Mouse (Mus musculus) thymus, postnatal 14 days (tissue): ENCODE data around the gene Hoxd9.

Experiments
- DNase-seq: peaks from one replicate; pipeline ENCODE4 v3.0.0; 2021

Gene Hoxd9

DNA sequence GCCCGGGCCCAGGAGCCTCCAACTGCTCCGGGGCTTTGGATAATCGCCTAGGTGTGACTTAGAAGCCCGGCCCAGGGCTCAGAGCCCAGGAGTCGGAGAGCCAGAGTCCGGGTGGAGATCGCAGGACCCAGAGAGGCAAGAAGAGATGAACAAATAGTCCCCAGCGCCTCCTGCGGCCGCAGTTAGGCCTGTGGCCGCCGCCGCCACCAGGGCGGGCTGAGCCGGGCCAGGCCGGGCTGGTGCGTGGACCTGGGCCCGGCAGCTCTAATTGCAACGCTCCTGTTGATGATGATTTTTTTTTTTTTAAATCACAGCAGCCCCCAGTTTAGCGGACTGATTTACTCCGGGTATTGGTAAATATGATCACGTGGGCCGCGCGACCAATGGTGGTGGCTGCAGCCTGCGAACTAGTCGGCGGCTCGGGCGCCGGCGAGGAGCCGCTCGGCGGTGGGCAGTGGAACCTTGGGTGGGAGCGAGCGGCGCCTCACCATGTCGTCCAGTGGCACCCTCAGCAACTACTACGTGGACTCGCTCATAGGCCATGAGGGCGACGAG is at the start of gene Hoxd9:
Gene Hoxd9 (plus strand): TSS at position 161 of the 555 bp plus-strand sequence.
- no peak for DNase-seq

DNA sequence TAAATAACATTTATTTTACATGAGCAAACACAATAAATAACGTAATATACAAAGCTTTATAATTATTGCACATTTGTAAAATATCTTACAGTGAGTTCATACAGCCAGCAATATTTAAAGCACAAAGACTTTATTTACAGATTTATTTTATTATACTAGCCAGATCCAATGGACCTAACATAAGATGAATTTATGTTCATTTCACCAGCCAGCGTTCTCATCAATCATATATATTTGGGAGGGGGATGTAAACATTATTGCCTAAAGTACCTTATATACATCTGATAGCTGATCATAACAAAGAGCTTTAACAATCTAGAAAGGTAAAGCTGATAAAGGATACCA is 44.6 kb upstream of the Hoxd9 start:
- DNase-seq: no peak

DNA sequence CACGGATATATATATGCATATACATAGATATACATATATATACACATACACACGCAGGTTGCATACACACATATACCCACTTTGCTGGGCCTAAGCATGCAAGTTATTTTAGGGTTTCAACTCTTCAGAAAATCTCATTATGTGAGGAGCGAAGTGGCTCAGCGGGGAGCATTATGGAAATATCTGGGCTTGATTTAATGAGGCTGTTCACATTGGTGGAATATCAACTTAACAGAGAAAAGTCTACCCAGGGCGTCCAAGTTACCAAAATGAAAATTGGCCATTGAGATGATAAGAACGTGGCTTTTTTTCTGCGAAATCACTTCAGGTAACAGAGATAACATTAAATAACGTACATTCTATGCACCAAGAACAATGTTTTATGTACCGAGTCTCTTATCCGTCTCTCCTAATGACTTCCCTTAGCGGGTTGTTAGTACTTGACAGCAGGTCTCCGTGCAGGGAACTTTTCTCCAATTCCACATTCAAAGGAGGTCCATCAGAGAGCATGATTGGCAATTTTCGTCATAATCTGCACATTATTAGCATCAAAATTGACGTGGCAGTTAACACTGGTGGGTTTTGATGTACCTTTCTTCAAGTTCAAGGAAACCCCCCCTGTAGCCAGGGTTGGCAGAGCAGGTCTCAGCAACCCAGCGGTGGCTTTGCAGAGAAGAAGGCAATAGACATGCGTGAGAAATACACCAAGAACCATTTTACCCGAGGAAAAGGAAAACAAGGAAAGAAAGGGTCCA is 43.6 kb upstream of the Hoxd9 start:
- no peak for DNase-seq

DNA sequence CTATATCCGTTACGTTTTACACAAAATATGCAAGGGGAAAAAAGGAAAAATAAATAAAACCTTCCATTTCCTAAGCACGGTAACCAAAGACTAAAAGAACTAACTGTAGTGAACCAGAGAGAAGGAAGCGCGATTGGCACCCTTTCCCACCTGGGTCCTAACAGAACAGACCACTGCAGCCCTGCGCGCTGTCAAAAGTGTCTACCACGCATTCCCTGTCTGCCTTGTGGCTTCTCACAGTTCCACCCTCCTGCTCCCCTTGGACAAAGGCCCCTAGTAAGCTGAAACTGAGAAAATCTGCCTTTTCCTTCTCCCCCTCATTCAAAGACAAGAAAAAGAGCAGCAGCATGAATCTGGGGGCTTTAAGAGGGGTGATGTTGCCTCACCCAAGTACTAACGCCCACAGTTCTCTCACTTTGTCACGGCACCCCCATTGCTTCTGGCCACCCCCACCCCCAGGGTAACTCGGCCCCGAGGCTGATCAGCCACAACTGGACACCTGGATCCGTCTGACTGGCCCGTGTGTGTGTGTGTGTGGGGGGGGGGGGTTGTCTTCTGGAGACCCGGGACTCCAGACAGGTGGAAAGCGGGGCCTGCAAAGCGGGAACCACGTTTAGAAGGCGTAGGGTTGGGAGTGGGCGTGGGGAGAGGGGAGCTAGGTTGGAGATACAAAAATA is 42.6 kb upstream of the Hoxd9 start:
- no peak for DNase-seq

DNA sequence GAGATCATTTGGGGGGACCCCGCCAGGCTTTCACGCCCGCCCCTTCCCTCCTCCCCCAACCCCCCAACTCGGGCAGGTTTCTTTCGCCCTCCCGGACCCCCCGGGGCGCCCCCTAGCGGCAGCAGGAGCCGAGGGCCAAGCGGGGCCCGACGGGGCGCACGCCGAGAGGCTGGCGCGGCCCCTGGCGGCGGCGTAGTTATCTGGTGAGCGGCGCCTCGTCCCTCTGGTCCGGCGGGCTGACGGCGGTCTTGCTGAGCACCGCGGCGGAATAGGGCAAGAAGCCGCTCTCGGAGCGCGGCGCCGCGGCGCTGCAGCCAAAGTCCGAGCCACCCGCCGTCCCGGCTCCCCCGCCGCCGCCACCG is 42.1 kb upstream of the Hoxd9 start:
- DNase-seq: peak; percentile 39

DNA sequence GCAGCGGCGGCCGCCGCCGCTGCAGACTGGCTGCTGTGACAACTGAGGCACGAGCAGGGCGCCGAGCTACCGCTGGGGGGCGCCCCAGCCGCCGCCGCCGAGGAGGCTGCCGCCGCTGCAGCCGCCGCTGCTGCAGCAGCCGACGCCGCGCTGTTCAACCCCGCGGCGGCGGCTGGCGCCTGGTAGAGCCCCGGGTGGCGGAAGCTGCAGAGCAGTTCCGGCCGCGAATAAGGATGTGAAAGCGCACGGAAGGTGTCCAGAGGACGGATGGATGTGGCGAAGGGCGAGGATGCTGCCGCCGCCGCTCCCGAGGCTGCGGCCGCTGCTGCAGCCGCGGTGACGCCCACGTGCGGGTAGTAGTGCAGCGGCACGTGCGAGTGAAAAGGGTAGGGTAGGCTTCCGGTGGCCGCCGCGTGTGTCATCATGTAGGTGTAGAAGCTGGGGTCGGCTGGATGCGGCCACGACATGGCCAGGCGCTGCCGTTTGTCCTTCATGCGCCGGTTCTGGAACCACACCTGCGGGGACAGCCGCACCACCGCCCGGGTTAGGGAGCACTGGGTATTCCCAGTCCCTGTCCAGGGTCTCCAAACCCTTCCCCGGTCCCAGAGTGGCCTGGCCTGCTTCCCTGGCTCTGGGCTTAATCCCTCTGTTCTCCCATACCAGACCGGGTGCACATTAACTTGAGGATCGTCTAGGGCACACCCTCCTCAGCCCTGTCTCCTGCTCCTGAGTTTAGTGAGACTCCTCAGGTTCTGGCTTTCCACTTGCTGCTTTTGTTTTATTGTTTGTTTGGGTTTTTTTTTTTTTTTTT is 41.5 kb upstream of the Hoxd9 start:
- peak; percentile 32 for DNase-seq

DNA sequence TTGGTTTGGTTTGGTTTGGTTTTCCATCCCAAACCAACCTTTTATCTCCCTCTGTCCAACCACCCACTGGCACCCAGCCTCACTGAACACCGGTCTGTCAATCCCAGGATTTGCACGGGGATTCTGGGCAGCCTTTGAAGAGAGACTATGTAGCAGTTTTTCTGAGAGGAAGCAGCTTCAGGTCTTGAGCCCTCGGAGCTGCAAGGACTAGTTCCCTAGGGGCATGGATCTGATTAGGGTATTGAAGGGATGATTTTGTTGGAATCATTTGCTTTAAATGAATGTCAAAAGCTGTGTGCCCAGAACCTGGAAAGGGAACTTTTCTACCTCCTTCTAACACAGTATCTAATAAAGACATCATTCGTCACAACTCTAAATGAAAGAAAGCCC is 40.9 kb upstream of the Hoxd9 start:
- no peak for DNase-seq

DNA sequence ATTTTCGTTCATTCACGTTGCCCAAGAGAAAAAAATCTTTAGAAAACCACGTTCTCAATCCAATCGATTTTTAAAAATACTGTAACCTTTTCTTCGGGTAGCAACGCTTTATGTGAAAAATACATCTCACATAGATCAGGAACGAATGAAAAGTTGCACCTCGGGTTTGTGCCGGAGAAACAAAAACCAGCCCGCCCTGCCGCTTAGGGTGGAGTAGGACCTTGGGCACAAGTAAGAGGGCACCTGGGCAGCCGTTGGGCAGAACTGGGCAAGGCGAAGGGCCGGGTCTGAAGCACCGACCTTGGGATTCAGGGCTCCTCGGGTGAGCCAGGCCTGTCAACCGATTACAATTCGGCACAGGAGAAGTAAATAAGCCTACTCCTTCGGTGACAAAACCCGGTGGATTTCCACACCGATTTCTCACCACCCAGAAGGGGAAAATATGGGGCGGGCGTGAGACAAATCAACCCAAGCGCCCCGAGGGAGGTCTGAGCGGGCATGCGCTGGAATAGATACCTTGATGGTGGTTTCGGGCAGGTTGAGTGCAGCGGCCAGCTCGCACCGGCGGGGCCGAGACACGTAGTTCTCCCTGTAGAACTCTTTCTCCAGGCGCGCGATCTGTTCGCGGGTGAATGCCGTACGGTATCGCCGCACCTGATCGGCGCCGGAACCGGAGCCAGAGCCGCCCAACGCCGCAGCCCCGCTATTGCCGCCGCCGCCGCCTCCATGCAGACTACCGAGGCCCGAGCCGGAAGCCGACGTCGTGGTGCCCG is 40.1 kb upstream of the Hoxd9 start:
- peak; percentile 33 for DNase-seq

DNA sequence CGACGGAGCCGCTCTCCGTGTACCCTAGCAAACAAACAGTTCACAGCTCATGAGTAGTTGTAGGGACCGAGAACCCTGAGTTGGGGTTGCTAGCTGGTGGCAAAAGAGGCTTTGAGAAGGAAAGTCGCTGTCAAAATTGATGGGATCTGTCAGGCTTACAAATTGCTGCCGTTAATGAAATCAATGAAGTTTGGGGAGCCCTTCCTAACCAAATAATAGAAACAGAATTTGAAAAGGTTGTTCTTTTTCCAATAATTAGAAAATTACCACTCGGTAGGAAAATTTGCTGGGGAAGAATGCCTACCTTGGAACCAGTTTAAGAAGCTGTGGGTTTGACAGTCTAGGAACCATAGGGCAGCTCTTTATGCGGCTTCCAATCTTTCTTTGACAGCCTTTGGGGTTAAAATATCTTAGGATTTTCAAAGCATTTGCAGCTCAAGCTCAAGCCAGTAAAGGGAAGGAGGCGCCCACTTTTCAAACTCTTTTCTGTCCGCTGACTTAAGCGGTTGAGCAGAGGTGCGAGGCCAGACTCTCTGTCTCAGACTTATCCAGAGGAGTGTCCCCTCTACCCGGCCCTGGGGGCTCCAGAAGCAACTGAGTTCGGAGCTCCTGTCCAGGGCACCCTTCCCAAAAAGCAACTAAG is 39.4 kb upstream of the Hoxd9 start:
- DNase-seq: no peak

DNA sequence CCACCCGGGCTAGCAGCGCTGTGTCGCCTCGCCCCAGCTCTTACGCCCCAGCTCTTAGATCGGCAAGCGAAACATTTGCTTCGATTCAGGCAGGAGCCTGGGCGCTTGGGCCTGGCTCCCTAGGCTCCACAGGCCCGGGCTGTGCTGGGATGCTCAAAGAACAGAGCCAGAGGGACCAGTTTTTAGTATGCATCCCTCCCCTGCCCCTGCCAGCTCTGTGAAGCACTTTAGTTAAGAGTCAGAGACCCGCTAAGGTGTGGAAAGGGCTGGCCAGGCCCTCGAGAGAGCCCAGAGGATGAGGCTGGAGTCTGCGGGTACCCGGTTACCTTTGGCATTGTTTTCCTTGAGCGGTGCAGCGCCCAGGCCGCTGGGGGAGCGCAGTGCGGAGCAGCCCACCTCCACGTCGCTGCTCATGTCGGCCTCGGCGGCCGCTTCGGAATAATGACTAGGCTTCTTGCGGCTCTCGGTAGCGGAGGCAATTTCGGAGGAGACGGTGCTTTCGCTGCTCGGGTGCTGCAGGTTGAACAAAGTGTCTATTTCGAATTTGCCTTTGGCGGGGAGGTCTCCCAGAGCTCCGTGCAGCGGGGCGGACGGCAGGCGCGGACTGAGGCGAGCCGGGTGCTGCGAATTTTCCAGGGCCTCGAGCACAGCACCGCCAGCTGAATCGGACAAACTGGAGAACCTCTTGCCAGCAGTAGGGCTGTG is 38.7 kb upstream of the Hoxd9 start:
- DNase-seq: no peak

DNA sequence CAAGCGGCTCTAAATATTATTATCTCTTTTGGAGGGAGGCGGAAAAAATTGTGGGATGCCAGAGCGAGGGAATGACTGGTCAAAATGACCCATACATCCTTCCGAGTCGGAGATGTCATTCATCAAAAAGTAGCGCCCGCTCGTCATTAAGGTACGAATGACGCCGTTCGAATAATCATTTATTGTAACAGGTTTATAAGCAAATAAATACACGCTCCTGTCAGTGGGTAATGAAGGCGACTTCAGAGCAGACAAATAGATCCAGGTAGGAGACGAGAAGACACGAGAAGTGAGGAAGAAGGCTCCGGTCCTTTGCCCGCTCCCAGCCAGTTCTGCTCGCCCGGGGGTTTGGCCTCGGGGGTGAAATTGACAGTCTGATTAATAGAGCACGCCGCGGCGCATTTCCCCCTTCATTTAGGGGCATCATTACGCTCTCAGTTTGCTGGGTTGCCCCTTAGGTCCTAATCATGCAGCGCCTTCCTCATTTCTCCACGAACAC is 38.0 kb upstream of the Hoxd9 start, which contains the start of gene Evx2:
Gene Evx2 (minus strand): TSS at position 51 of the 499 bp plus-strand sequence.
- no peak for DNase-seq

DNA sequence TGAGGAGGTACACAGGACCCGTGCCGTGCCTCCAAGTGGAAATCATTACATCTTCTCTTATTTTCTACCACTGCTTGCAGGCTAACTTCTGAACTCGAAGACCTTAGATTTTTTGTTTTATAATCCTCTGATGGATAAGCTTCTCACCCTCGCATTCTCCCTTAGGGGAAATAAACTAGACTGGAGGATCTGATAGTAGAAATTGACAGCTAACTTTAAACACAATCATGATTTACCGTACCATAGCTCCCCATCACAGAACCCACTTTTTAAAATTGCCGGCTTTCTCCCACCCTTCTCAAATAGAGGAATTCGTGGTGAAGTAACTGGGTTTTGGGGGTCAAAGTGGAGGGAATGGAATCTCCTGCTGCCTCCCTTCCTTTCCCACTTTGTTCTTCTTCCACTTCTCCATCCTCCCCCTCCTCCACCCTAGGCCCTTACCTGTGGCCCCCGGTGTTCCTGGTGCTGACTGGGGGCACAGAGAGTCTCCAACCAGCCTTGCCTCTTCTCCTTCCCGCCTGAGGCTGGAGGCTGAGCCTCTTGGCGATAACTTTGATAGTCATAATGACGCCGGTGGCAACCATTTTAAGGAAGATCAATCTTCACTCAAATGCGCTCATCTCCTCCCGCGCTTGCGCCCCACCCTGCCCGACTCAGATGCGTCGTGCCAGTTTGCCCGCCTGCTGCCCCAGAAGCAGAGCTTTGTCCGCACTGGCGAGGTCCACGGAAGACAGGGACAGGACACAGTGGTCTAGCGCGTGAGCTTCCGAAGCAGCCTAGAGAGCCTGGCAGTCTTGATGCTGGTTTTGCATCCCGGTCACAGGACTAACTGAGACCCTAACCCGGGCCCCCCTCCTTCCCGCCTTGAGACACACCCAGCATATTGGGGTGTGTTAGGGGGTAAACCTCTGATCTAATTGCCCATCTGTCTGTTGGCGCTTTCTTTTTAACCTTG is 36.8 kb upstream of the Hoxd9 start:
- DNase-seq: no peak

DNA sequence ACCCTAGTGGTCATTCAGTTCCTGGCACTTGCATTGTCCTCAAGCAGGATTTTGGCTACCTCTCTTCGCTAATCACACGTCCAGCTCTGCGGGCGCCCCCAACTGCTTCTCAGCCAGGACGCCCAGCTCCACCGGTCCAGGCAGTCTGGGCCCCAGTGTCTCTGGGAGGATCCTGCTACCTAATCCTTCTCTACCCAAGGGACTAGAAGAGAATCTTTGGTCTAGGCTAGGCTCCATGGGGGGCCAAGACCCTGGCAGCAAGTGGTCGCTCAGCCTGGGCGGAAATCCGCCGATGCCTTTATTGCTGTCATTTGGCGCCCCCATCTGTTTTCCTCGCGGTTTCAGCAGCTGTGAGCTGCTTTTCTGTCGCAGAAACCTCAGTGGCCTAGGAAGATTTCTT is 35.8 kb upstream of the Hoxd9 start:
- DNase-seq: peak; percentile 37

DNA sequence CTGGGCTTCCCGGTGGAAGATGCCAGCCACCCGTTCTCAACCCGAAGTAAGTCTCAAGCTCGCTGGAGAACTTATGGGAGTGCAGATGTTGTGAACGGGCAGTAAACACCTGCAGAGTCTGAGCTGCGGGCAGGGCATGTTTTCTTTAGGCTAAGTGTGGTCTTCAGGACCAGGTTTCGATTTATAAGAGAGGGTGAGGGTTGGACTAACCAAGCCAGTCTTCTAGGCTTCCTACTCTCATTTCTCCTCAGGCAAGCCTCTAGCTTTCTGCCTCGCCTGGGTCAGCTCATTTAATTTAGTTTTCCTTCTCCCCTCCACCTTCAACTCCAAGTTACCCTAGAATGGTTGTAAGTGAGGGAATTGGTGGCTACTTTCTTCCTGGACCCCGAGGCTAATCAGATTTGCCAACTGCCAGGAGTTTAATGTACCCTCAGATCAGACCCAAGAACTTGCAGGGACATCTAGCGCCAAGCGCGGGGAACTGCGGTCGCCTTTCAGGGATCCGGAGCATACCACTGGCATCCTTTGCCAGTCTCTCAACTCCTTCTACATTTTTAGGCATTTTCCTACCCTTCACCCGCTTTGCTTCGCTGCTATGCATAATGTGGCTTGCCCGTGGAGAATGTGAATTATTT is 34.1 kb upstream of the Hoxd9 start:
- DNase-seq: no peak

DNA sequence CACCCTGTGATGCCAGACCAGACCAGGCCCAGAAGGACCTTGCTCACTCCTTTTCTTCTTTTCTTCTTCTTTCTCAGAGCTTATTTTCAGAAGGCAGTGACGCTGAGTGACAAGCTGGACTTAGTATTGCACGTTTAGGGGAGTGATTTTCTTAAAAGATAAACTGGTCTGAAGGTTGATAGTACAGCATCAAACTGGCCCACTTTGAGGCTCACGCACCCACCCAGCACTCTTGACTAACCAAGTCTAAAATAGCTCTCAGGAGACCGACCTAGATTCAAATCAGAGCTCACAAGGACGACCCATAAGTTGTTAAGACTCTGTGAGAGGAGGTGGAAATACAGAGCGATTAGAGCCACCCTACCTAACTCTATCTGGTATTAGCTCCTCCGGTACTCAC is 31.1 kb upstream of the Hoxd9 start:
- no peak for DNase-seq

DNA sequence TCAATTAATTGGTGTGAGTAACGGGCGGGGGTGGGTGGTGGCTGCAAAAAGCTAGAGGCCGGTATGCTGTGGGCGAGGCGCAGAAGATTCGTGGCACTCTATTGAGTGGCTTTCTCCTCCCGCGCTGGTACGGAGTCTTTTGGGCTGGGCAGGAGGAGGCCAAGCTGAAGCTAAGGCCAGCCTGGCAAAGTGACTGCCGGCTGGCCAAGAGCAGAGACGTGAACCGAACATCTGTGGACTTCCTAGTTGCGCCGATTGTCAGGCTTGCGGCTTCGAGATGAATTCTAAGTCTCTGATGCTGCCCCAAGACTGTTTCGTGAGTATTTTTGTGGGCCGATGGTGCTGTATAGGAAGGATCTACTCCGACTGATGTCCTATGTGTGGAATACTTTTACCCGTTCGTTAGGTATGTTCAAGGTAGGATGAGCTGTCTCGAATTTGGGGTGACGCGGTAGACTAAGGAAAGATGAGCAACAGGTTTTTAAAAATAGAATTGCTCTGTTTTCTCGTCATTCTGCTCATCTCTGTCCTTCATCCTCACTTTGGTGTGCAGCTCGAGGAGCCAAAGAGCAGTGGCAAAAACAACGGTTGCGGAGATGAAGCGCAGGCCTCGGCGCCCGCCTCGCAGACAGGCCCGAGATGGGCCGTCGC is 30.2 kb upstream of the Hoxd9 start:
- no peak for DNase-seq

DNA sequence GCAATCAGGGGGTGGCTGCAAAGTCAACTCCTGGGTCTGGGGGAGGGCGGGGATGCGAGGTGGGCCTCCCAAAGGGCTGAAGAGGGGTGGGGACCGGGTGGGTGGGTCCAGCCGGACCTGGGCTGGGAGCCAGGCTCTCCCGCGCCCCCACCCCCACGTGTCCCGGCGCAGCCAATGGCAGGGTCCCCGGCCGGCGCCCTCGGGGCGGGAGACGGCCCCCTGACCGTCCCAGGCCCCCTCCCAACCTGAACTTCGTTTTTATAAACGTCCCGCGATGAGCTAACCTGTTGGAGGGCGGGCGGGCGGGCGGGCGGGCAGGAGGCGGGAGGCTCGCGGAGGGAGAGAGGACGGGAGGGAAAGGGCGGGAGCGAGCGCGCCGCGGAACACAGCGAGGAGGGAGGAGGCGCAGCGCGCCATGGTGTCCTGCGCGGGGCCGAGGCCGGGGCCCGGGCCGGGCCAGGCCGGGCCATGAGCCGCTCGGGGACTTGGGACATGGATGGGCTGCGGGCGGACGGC is 29.6 kb upstream of the Hoxd9 start, which contains the start of gene Hoxd13:
Gene Hoxd13 (plus strand): TSS at position 469 of the 516 bp plus-strand sequence.
- no peak for DNase-seq

DNA sequence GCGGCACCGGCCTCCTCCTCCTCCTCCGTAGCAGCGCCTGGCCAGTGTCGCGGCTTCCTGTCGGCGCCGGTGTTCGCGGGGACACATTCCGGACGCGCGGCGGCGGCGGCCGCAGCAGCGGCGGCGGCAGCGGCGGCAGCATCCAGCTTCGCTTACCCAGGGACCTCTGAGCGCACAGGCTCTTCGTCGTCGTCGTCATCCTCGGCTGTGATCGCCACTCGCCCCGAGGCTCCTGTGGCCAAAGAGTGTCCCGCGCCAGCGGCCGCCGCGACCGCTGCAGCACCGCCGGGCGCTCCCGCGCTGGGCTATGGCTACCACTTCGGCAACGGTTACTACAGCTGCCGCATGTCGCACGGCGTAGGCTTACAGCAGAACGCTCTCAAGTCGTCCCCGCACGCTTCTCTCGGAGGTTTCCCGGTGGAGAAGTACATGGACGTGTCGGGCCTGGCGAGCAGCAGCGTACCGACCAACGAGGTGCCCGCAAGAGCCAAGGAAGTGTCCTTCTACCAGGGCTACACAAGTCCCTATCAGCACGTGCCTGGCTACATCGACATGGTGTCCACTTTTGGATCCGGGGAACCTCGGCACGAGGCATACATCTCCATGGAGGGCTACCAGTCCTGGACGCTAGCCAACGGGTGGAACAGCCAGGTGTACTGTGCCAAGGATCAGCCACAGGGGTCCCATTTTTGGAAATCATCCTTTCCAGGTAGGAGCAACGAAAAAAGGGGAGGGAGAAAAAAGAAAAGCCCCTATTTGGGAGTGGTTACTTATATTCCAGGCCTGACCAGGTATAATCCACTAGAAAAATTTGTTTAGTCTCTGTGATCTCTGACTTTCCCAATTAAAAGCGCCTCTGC is 28.9 kb upstream of the Hoxd9 start:
- DNase-seq: no peak
